Mouse (Mus musculus) limb, embryonic 14.5 days (tissue): ENCODE measurements around the gene Msx2. TPM values are rescaled to one million over a fixed set of nuclear protein-coding genes. Genes with fewer than 3 reads are reported as not detected.

ENCODE experiments used
- ATAC-seq: fragments of 200-750 bp; cut with Nextera tagmentation; 2 replicates; pipeline ENCODE4 v1.8.0; 2017; ENCODE audit warnings: low read depth, moderate number of reproducible peaks, moderate TSS enrichment; ENCODE audit not compliant: low FRiP score
- DNase-seq: peaks from one replicate; pipeline ENCODE4 v3.0.0-alpha.2; 2015; ENCODE audit warnings: low spot score
- H3K27ac ChIP-seq: fragments of 300-500 bp; sonication (generic); replicated peaks from 2 replicates; pipeline ENCODE4 v1.5.1; 2014; ENCODE audit warnings: low read depth, mild to moderate bottlenecking, low read length, moderate library complexity, mixed read lengths
- H3K27me3 ChIP-seq: fragments of 300-500 bp; sonication (generic); 2 replicates; pipeline ENCODE4 v1.6.1; 2014; ENCODE audit warnings: low read length, mixed read lengths; ENCODE audit not compliant: control insufficient read depth, insufficient read depth
- H3K36me3 ChIP-seq: fragments of 300-500 bp; sonication (generic); 2 replicates; pipeline ENCODE4 v1.6.1; 2014; ENCODE audit warnings: mild to moderate bottlenecking, low read length, moderate library complexity, mixed read lengths; ENCODE audit not compliant: control insufficient read depth, insufficient read depth
- H3K4me1 ChIP-seq: fragments of 300-500 bp; sonication (generic); 2 replicates; pipeline ENCODE4 v1.6.1; 2014; ENCODE audit warnings: antibody characterized with exemption, low read length, mixed read lengths; ENCODE audit not compliant: control insufficient read depth, insufficient read depth
- H3K4me2 ChIP-seq: fragments of 300-500 bp; sonication (generic); replicated peaks from 2 replicates; pipeline ENCODE4 v1.6.1; 2014; ENCODE audit warnings: low read depth, mild to moderate bottlenecking, low read length, moderate library complexity; ENCODE audit not compliant: severe bottlenecking
- H3K4me3 ChIP-seq: fragments of 300-500 bp; sonication (generic); replicated peaks from 2 replicates; pipeline ENCODE4 v1.5.1; 2014; ENCODE audit warnings: low read length
- H3K9ac ChIP-seq: fragments of 300-500 bp; sonication (generic); 2 replicates; pipeline ENCODE4 v1.6.1; 2014; ENCODE audit warnings: mild to moderate bottlenecking, low read depth, low read length, moderate library complexity; ENCODE audit not compliant: severe bottlenecking
- H3K9me3 ChIP-seq: fragments of 300-500 bp; sonication (generic); 2 replicates; pipeline ENCODE4 v1.6.1; 2016; ENCODE audit warnings: low read length; ENCODE audit not compliant: control insufficient read depth
- POLR2A ChIP-seq: fragments of 200-500 bp; IDR thresholded peaks from 2 replicates; pipeline ENCODE4 v1.8.0; 2012; ENCODE audit warnings: inconsistent platforms, mild to moderate bottlenecking, moderate library complexity, borderline replicate concordance; ENCODE audit not compliant: insufficient read depth, insufficient read length; ENCODE audit errors: extremely low read depth
- WGBS: fragments of 180-500 bp; shearing (Covaris S2); extraction: QIAGEN DNeasy Blood & Tissue Kit; methylation state at CpG from one replicate; pipeline ENCODE4 v1.1.7; 2014; 5-methylcytosine and 5-hydroxymethylcytosine counted together
- polyA plus RNA-seq, 2 experiments: library from polyadenylated mRNA; depleted of rRNA in 1 of 2; stranded (reverse) in 1 of 2; unstranded in 1 of 2; fragments of >200 nt; fragmentation: Nextera tagmentation in 1 of 2; extraction: Ambion mirVana in 1 of 2; gene quantifications; 2 replicates each; pipeline versions ENCODE4 v1.2.1 to v1.2.3; 2012 to 2014

Gene Msx2
- polyA plus RNA-seq, 2 experiments, result 17.5 to 19.4 TPM

GRCm38 (mm10) chr13:53471926-53472613 lies 804 bp downstream of the Msx2 start:
- Histone ChIP-seq H3K4me2 (peak overlapping the region; percentile 86), H3K4me3 (peak overlapping the region; percentile 65), H3K36me3 (no peaks in the 10 kb centered on the region), H3K27ac (peak overlapping the region; percentile 67), H3K4me1 (peaks cover 11% of the 10 kb centered on the region; the same call in 1 of the 2 replicates), H3K9ac (peak overlapping the region; percentile 70), H3K9me3 (no peaks in the 10 kb centered on the region), H3K27me3 (peaks cover 57% of the 10 kb centered on the region)
- ATAC-seq (peak; percentile 12; the same call in 1 of the 2 replicates), DNase-seq (no peak)
- 1% methylated on average over 30 of the region's 50 CpGs for WGBS
- no peak for TF ChIP-seq POLR2A

DNA sequence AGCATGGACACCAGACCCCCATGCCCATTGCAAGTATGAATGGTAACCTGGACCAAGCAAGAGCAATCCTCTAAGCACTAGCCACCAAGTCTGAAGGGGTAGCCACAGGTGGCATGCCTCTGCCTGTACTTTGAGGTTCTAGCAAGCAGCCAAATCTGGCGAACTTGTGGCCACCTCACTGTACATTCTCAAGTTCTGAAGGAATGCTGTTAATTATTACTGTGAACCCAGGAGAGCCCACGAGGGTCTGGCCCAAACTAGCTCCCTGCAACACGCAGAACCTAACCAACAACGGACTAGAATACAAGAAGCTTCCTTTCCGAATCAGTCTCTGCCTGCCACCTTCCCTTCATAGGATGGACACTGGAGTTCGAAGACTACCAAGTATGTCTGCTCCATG lies 1.5 kb downstream of the Msx2 start:
- no peak for DNase-seq
- Histone ChIP-seq H3K4me2 (peak overlapping the region; percentile 86), H3K4me1 (peaks cover 7% of the 10 kb centered on the region; the same call in 1 of the 2 replicates), H3K9me3 (no peaks in the 10 kb centered on the region), H3K4me3 (peak overlapping the region; percentile 65), H3K27me3 (peaks cover 55% of the 10 kb centered on the region), H3K27ac (no peak overlapping the region), H3K36me3 (no peaks in the 10 kb centered on the region), H3K9ac (peak overlapping the region; percentile 70)
- 13% methylated on average over 6 of the region's 6 CpGs for WGBS
- TF ChIP-seq POLR2A, result no peak
- ATAC-seq, result no peak

GRCm38 (mm10) chr13:53470437-53471151 lies 2.3 kb downstream of the Msx2 start:
- H3K4me1 ChIP-seq, result peaks cover 9% of the 10 kb centered on the region
- H3K4me2 ChIP-seq, result peak overlapping the region; percentile 86
- H3K27ac ChIP-seq, result no peak overlapping the region
- peak overlapping the region; percentile 70 for H3K9ac ChIP-seq
- H3K4me3 ChIP-seq, result peak overlapping the region; percentile 65
- peaks cover 59% of the 10 kb centered on the region for H3K27me3 ChIP-seq
- H3K36me3 ChIP-seq, result no peaks in the 10 kb centered on the region
- no peak for DNase-seq
- no peak for TF ChIP-seq POLR2A
- WGBS, result 13% methylated on average over 9 of the region's 9 CpGs
- ATAC-seq, result no peak
- no peaks in the 10 kb centered on the region for H3K9me3 ChIP-seq

- Histone ChIP-seq H3K4me2 (peak overlapping the region; percentile 86), H3K27ac (0 out of 2 replicates have a peak overlapping the region, but pooled peaks have one; percentile 8), H3K36me3 (no peaks in the 10 kb centered on the region), H3K9ac (peak overlapping the region; percentile 70; the same call in 1 of the 2 replicates), H3K9me3 (no peaks in the 10 kb centered on the region), H3K27me3 (peaks cover 67% of the 10 kb centered on the region), H3K4me1 (peaks cover 11% of the 10 kb centered on the region), H3K4me3 (peak overlapping the region; percentile 65)
- no peak for DNase-seq
- no peak for TF ChIP-seq POLR2A
- no peak for ATAC-seq
- WGBS, result 20% methylated on average over 5 of the region's 5 CpGs
Measured at GRCm38 (mm10) chr13:53469756-53470155, 3.1 kb downstream of the Msx2 start.

DNA sequence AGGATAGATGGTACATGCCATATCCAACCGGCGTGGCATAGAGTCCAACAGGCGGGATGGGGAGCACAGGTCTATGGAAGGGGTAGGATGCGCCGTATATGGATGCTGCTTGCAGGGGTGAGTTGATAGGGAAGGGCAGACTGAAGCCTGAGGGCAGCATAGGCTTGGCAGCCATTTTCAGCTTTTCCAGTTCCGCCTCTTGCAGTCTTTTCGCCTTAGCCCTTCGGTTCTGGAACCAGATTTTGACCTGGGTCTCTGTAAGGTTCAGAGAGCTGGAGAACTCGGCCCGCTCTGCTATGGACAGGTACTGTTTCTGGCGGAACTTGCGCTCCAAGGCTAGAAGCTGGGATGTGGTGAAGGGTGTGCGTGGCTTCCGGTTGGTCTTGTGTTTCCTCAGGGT lies 4.7 kb downstream of the Msx2 start:
- DNase-seq (no peak), ATAC-seq (no peak)
- peak overlapping the region; percentile 29 for H3K4me2 ChIP-seq
- peaks cover 11% of the 10 kb centered on the region for H3K4me1 ChIP-seq
- H3K9me3 ChIP-seq, result no peaks in the 10 kb centered on the region
- H3K4me3 ChIP-seq, result peak overlapping the region; percentile 18
- TF ChIP-seq POLR2A, result no peak
- no peaks in the 10 kb centered on the region for H3K36me3 ChIP-seq
- H3K9ac ChIP-seq, result no peak overlapping the region
- 0 out of 2 replicates have a peak overlapping the region, but pooled peaks have one; percentile 13 for H3K27ac ChIP-seq
- H3K27me3 ChIP-seq, result peaks cover 73% of the 10 kb centered on the region
- 44% methylated on average over 14 of the region's 14 CpGs for WGBS
